8 mouse cellular contexts compared by ENCODE assay signal in genomic region chr7:49245537-49246239, GRCm38 (mm10).
A peak's percentile ranks its signal among the peaks of the same experiment; 100 is the strongest.
DNase-seq lines count a peak whose midpoint lies in the region; ATAC-seq lines count a peak whose summit lies in the region.

No protein-coding gene starts in this region.

- no peaks in the 10 kb centered on the region for H3K36me3 ChIP-seq in hindbrain, embryonic 14.5 days (replicated peaks; ENCODE audit: control insufficient read depth, insufficient read depth)

- ATAC-seq in hindbrain, embryonic 14.5 days (ENCODE audit: low FRiP score) = peak; percentile 96

- no peaks in the 10 kb centered on the region; the same call in 1 of the 2 replicates for H3K27me3 ChIP-seq in hindbrain, embryonic 14.5 days (ENCODE audit: control insufficient read depth, insufficient read depth, low read length)

- peak overlapping the region; percentile 78 for H3K9ac ChIP-seq in hindbrain, embryonic 14.5 days

- peak; percentile 72 for DNase-seq in WW6 (ENCODE audit: low read depth, low spot score)
- peak; percentile 95 to 98 for DNase-seq in cerebellum, postnatal 25 days
- DNase-seq in frontal cortex, postnatal 25 days (ENCODE audit: low spot score in 2 of 2) = peak; percentile 77 to 80
- DNase-seq in hindbrain, embryonic 14.5 days (ENCODE audit: low spot score) = peak; percentile 93
- DNase-seq in left cerebral cortex, adult 11 months (ENCODE audit: low spot score) = peak; percentile 81
- peak; percentile 93 for DNase-seq in lung, postnatal 36 days
- peak; percentile 96 for DNase-seq in retina, embryonic 14.5 days (ENCODE audit: low spot score)
- DNase-seq in thymus, postnatal 36 days = peak; percentile 83 to 85

- H3K4me1 ChIP-seq in hindbrain, embryonic 14.5 days (replicated peaks; ENCODE audit: control insufficient read depth, insufficient read depth, low read length) = peaks cover 32% of the 10 kb centered on the region

- peak overlapping the region; percentile 97 for H3K4me2 ChIP-seq in hindbrain, embryonic 14.5 days (replicated peaks)

- peak overlapping the region; percentile 55 for H3K4me3 ChIP-seq in hindbrain, embryonic 14.5 days (replicated peaks; ENCODE audit: low read length)

- under 1% methylated on average over 51 of the region's 68 CpGs for WGBS in hindbrain, embryonic 14.5 days

- peak overlapping the region; percentile 83 for H3K27ac ChIP-seq in hindbrain, embryonic 14.5 days

- H3K9me3 ChIP-seq in hindbrain, embryonic 14.5 days (ENCODE audit: control insufficient read depth, low read length) = no peaks in the 10 kb centered on the region

Comparison
In these comparisons a context has a peak if more than half of its experiments do, and no peak if none do; other contexts are left out.
1. Peak in every context shown above with its lines: DNase-seq, ATAC-seq, H3K4me3 ChIP-seq and H3K27ac ChIP-seq.